ENCODE assay signal across 16 mouse cellular contexts in genomic region chr12:102285779-102286178, GRCm38 (mm10). TPM values are rescaled to one million over a fixed set of nuclear protein-coding genes. Genes with fewer than 3 reads are reported as not detected.
DNase-seq lines count a peak whose midpoint lies in the region; ATAC-seq and TF ChIP-seq lines count a peak whose summit lies in the region.
"Had no signal": no experiment of that assay in that cellular context is flagged by ENCODE, and none has a peak within 500 bp of the region (broad histone marks: within the 10 kb centered on the region; RNA-seq: fewer than 3 reads in every experiment).

No protein-coding gene starts in this region.

- WGBS in heart, postnatal 0 days = 51% methylated on average over 5 of the region's 5 CpGs

- H3K4me3 ChIP-seq in heart, postnatal 0 days (ENCODE audit: low read depth, low read length) = 0 out of 2 replicates have a peak overlapping the region, but pooled peaks have one; percentile 9
- H3K4me3 ChIP-seq: embryonic facial prominence, embryonic 15.5 days; hindbrain, embryonic 13.5 days; limb, embryonic 13.5 days; liver, embryonic 15.5 days; midbrain, embryonic 13.5 days had no signal

- no peak for ATAC-seq in heart, postnatal 0 days (ENCODE audit: insufficient read depth, low read depth)
- ATAC-seq: midbrain, embryonic 13.5 days had no signal

- H3K27me3 ChIP-seq in heart, postnatal 0 days (ENCODE audit: control insufficient read depth, insufficient read depth, low read length) = no peaks in the 10 kb centered on the region

- no peak for TF ChIP-seq CTCF in heart, postnatal 0 days (IDR thresholded peaks at IDR 0.05; ENCODE audit: low read depth)

- DNase-seq in heart, adult 18-20 months = peak; percentile 36 to 41
- DNase-seq in heart, adult 9 months (ENCODE audit: low spot score in 2 of 2) = no peak
- peak; percentile 26 for DNase-seq in kidney, adult 11 months
- no peak for DNase-seq in kidney, adult 9 months
- peak; percentile 43 for DNase-seq in 3T3-L1 (ENCODE audit: low read depth, low spot score)
- no peak for DNase-seq in heart, postnatal 0 days (ENCODE audit: low spot score)
- DNase-seq in thymus, postnatal 14 days = no peak
- DNase-seq: cerebellum, postnatal 10 days; embryo, embryonic 11 days; gastrocnemius, postnatal 25 days had no signal

- H3K4me2 ChIP-seq in heart, postnatal 0 days (ENCODE audit: low read depth, low read length) = peak overlapping the region; percentile 84
- H3K4me2 ChIP-seq: embryonic facial prominence, embryonic 15.5 days; hindbrain, embryonic 13.5 days; liver, embryonic 15.5 days; midbrain, embryonic 13.5 days had no signal

- 0 out of 2 replicates have a peak overlapping the region, but pooled peaks have one; percentile 12 for H3K9ac ChIP-seq in heart, postnatal 0 days (replicated peaks; ENCODE audit: low read depth, low read length)
- H3K9ac ChIP-seq: embryonic facial prominence, embryonic 15.5 days; hindbrain, embryonic 13.5 days; limb, embryonic 13.5 days; liver, embryonic 15.5 days; midbrain, embryonic 13.5 days had no signal

- H3K9me3 ChIP-seq in heart, postnatal 0 days (replicated peaks; ENCODE audit: control insufficient read depth, low read length) = no peaks in the 10 kb centered on the region
- H3K9me3 ChIP-seq: embryonic facial prominence, embryonic 15.5 days; hindbrain, embryonic 13.5 days; limb, embryonic 13.5 days; liver, embryonic 15.5 days; midbrain, embryonic 13.5 days had no signal

- TF ChIP-seq EP300 in heart, postnatal 0 days (IDR thresholded peaks at IDR 0.05; ENCODE audit: low read depth) = no peak

- H3K27ac ChIP-seq in heart, postnatal 0 days (ENCODE audit: low read depth) = peak overlapping the region; percentile 79
- H3K27ac ChIP-seq: embryonic facial prominence, embryonic 15.5 days; liver, embryonic 15.5 days; macrophage; midbrain, embryonic 13.5 days had no signal

- no peaks in the 10 kb centered on the region for H3K36me3 ChIP-seq in heart, postnatal 0 days (replicated peaks; ENCODE audit: control insufficient read depth, insufficient read depth, low read length)
- H3K36me3 ChIP-seq: embryonic facial prominence, embryonic 15.5 days; hindbrain, embryonic 13.5 days; liver, embryonic 15.5 days; midbrain, embryonic 13.5 days had no signal

- H3K4me1 ChIP-seq in heart, postnatal 0 days (ENCODE audit: control insufficient read depth, insufficient read depth) = peaks cover 45% of the 10 kb centered on the region

RNA-seq across cellular contexts. Expression of gene Rin3, which starts 2.9 kb away (rescaled TPM):
- 10 to 100 TPM; 28.3 to 29.5 TPM for total RNA-seq in heart, adult 18-20 months (2021)
- total RNA-seq in heart, postnatal 0 days (2014; rRNA removed; ENCODE audit: low replicate concordance) = 11.6 and 13.4 TPM in 2 replicates
- polyA plus RNA-seq in heart, postnatal 0 days (2015; fragmentation: Nextera tagmentation; extraction: Ambion mirVana) = 4.6 TPM in 2 replicates

Comparison
In these comparisons a context has a peak if more than half of its experiments do, and no peak if none do; other contexts are left out.
1. DNase-seq: peak in heart, adult 18-20 months (2 of 2), kidney, adult 11 months (single experiment) and 3T3-L1 (single experiment); none in heart, adult 9 months (0 of 2), kidney, adult 9 months (single experiment), heart, postnatal 0 days (single experiment) and thymus, postnatal 14 days (single experiment).